Mouse (Mus musculus): ENCODE data around the gene Zfp988. TPM values are rescaled to one million over a fixed set of nuclear protein-coding genes. Genes with fewer than 3 reads are reported as not detected.
"Not testable (repeated sequence)": the region's sequence is repeated elsewhere in the genome, so short reads cannot be mapped to it uniquely, and the experiment has no call there.

The Zfp988 gene
- polyA plus RNA-seq, 1 experiment from 2014 or later: not detected

- H3K4me1 ChIP-seq; H3K4me2 ChIP-seq (replicated peaks); H3K9me3 ChIP-seq; H3K36me3 ChIP-seq; H3K27me3 ChIP-seq; H3K9ac ChIP-seq (replicated peaks); H3K27ac ChIP-seq (replicated peaks); H3K4me3 ChIP-seq: not testable (repeated sequence)
- peak; percentile 76 for ATAC-seq (ENCODE audit: low FRiP score, low read depth)
- no CpG with 5 or more reads among the region's 2 CpGs for WGBS
Observed at GRCm38 (mm10) chr4:147369564-147369963, 64.1 kb downstream of the Zfp988 start.

- not testable (repeated sequence) for H3K36me3 ChIP-seq; H3K27ac ChIP-seq (replicated peaks); H3K4me1 ChIP-seq; ATAC-seq (ENCODE audit: low FRiP score, low read depth); H3K4me3 ChIP-seq; H3K9me3 ChIP-seq; H3K9ac ChIP-seq (replicated peaks); H3K27me3 ChIP-seq; H3K4me2 ChIP-seq (replicated peaks)
- WGBS: 88% methylated on average over 4 of the region's 4 CpGs
Observed at GRCm38 (mm10) chr4:147383199-147383598, 77.7 kb downstream of the Zfp988 start.

Other genes with a start within 250 kb of the Zfp988 start
- gene Zfp991, start 173.6 kb upstream of the Zfp988 start, polyA plus RNA-seq (2016; fragmentation: Nextera tagmentation; extraction: Ambion mirVana): 5.0 and 6.0 TPM in 2 replicates
- gene Zfp978, start 55.6 kb downstream of the Zfp988 start, polyA plus RNA-seq (2016; fragmentation: Nextera tagmentation; extraction: Ambion mirVana): not detected in 2 replicates
- 9.6 and 9.7 TPM in 2 replicates for gene Zfp982, start 186.7 kb downstream of the Zfp988 start, polyA plus RNA-seq (2016; fragmentation: Nextera tagmentation; extraction: Ambion mirVana)
- gene Gm16503, start 234.5 kb downstream of the Zfp988 start, polyA plus RNA-seq (2016; fragmentation: Nextera tagmentation; extraction: Ambion mirVana): 0.60 and 0.71 TPM in 2 replicates
- gene Zfp985, start 247.6 kb downstream of the Zfp988 start, polyA plus RNA-seq (2016; fragmentation: Nextera tagmentation; extraction: Ambion mirVana): 0.10 TPM in 2 replicates

Measured in midbrain, embryonic 12.5 days (tissue).